Mouse (Mus musculus) heart, embryonic 16.5 days (tissue): ENCODE results near the gene Ppm1a. TPM values are rescaled to one million over a fixed set of nuclear protein-coding genes. Genes with fewer than 3 reads are reported as not detected.
"Not testable (repeated sequence)": the region's sequence is repeated elsewhere in the genome, so short reads cannot be mapped to it uniquely, and the experiment has no call there.

Source experiments
- ATAC-seq: fragments of 200-750 bp; cut with Nextera tagmentation; replicated peaks from 2 replicates; pipeline ENCODE4 v1.8.0; 2017; ENCODE audit warnings: moderate number of reproducible peaks; ENCODE audit not compliant: insufficient read depth, low FRiP score; ENCODE audit errors: extremely low read depth
- H3K27ac ChIP-seq: fragments of 300-500 bp; sonication (generic); 2 replicates; pipeline ENCODE4 v1.5.1; 2014; ENCODE audit warnings: mild to moderate bottlenecking, low read length, control low read depth, moderate library complexity
- H3K27me3 ChIP-seq: fragments of 300-500 bp; sonication (generic); 2 replicates; pipeline ENCODE4 v1.6.1; 2014; ENCODE audit warnings: low read length, mixed read lengths; ENCODE audit not compliant: control insufficient read depth, insufficient read depth
- H3K36me3 ChIP-seq: fragments of 300-500 bp; sonication (generic); 2 replicates; pipeline ENCODE4 v1.6.1; 2014; ENCODE audit not compliant: control insufficient read depth, insufficient read depth
- H3K4me1 ChIP-seq: fragments of 300-500 bp; sonication (generic); 2 replicates; pipeline ENCODE4 v1.6.1; 2014; ENCODE audit warnings: low read length, mixed read lengths; ENCODE audit not compliant: control insufficient read depth, insufficient read depth
- H3K4me2 ChIP-seq: fragments of 300-500 bp; sonication (generic); 2 replicates; pipeline ENCODE4 v1.6.1; 2014; ENCODE audit warnings: low read depth, mild to moderate bottlenecking, control low read depth, low read length
- H3K4me3 ChIP-seq: fragments of 300-500 bp; sonication (generic); 2 replicates; pipeline ENCODE4 v1.5.1; 2014; ENCODE audit warnings: mild to moderate bottlenecking, control low read depth, low read length
- H3K9ac ChIP-seq: fragments of 300-500 bp; sonication (generic); 2 replicates; pipeline ENCODE4 v1.6.1; 2014; ENCODE audit warnings: low read length, control low read depth
- H3K9me3 ChIP-seq: fragments of 300-500 bp; sonication (generic); replicated peaks from 2 replicates; pipeline ENCODE4 v1.6.1; 2016; ENCODE audit warnings: low read length; ENCODE audit not compliant: control insufficient read depth
- WGBS: fragments of 180-500 bp; shearing (Covaris S2); extraction: QIAGEN DNeasy Blood & Tissue Kit; methylation state at CpG from one replicate; pipeline ENCODE4 v1.1.7; 2014; 5-methylcytosine and 5-hydroxymethylcytosine counted together
- polyA plus RNA-seq: library from polyadenylated mRNA; unstranded; fragments of >200 nt; fragmentation: Nextera tagmentation; extraction: Ambion mirVana; gene quantifications from 2 replicates; pipeline ENCODE4 v1.2.1, GENCODE M21; 2015

Ppm1a gene
- polyA plus RNA-seq, 1 experiment from 2014 or later: 29.0 TPM

GRCm38 (mm10) chr12:72768230-72768629, 11.0 kb downstream of the Ppm1a start:
- Histone ChIP-seq H3K9me3 (no peaks in the 10 kb centered on the region), H3K27ac (0 out of 2 replicates have a peak overlapping the region, but pooled peaks have one; percentile 7), H3K4me3 (no peak overlapping the region), H3K27me3 (no peaks in the 10 kb centered on the region), H3K9ac (no peak overlapping the region), H3K4me1 (peaks cover 22% of the 10 kb centered on the region), H3K36me3 (peaks cover 3% of the 10 kb centered on the region; the same call in 1 of the 2 replicates), H3K4me2 (no peak overlapping the region)
- 75% methylated on average over 2 of the region's 2 CpGs for WGBS
- no peak for ATAC-seq

GRCm38 (mm10) chr12:72769546-72770230, 12.4 kb downstream of the Ppm1a start:
- no peak for ATAC-seq
- Histone ChIP-seq H3K9me3 (no peaks in the 10 kb centered on the region), H3K4me3 (no peak overlapping the region), H3K27me3 (no peaks in the 10 kb centered on the region), H3K4me2 (no peak overlapping the region), H3K4me1 (peaks cover 14% of the 10 kb centered on the region), H3K9ac (no peak overlapping the region), H3K27ac (no peak overlapping the region; the same call in 1 of the 2 replicates), H3K36me3 (peaks cover 3% of the 10 kb centered on the region; the same call in 1 of the 2 replicates)
- 70% methylated on average over 5 of the region's 5 CpGs for WGBS

GRCm38 (mm10) chr12:72771153-72771552, 13.9 kb downstream of the Ppm1a start:
- H3K4me1 ChIP-seq: peaks cover 14% of the 10 kb centered on the region
- H3K27me3 ChIP-seq: no peaks in the 10 kb centered on the region
- H3K4me2 ChIP-seq: no peak overlapping the region
- no peak overlapping the region for H3K4me3 ChIP-seq
- H3K9me3 ChIP-seq: no peaks in the 10 kb centered on the region
- no peak overlapping the region for H3K27ac ChIP-seq
- no peak for ATAC-seq
- WGBS: 97% methylated on average over 2 of the region's 2 CpGs
- no peak overlapping the region for H3K9ac ChIP-seq
- peaks cover 3% of the 10 kb centered on the region; the same call in 1 of the 2 replicates for H3K36me3 ChIP-seq

- no peak overlapping the region for H3K4me2 ChIP-seq
- WGBS: 88% methylated on average over 3 of the region's 3 CpGs
- ATAC-seq: no peak
Measured at GRCm38 (mm10) chr12:72771711-72772110, 14.5 kb downstream of the Ppm1a start.

GRCm38 (mm10) chr12:72773921-72774320, 16.7 kb downstream of the Ppm1a start:
- Histone ChIP-seq H3K4me3 (no peak overlapping the region), H3K36me3 (peaks cover 5% of the 10 kb centered on the region), H3K9ac (no peak overlapping the region), H3K4me1 (peaks cover 7% of the 10 kb centered on the region), H3K27ac (no peak overlapping the region), H3K27me3 (no peaks in the 10 kb centered on the region), H3K4me2 (no peak overlapping the region), H3K9me3 (no peaks in the 10 kb centered on the region)
- no peak for ATAC-seq
- WGBS: 70% methylated on average over 7 of the region's 7 CpGs

More at GRCm38 (mm10) chr12:72771711-72772110, 14.5 kb downstream of the Ppm1a start:
- H3K36me3 ChIP-seq: peaks cover 5% of the 10 kb centered on the region
- H3K9me3 ChIP-seq: no peaks in the 10 kb centered on the region
- H3K9ac ChIP-seq: no peak overlapping the region
- H3K4me1 ChIP-seq: peaks cover 14% of the 10 kb centered on the region
- H3K27me3 ChIP-seq: no peaks in the 10 kb centered on the region
- no peak overlapping the region for H3K4me3 ChIP-seq
- no peak overlapping the region for H3K27ac ChIP-seq

- WGBS: 72% methylated on average over 4 of the region's 4 CpGs
- Histone ChIP-seq H3K9me3 (no peaks in the 10 kb centered on the region), H3K4me2 (no peak overlapping the region), H3K4me1 (0 out of 2 replicates have a peak, but pooled peaks cover 3% of the 10 kb centered on the region), H3K4me3 (no peak overlapping the region), H3K36me3 (peaks cover 3% of the 10 kb centered on the region; the same call in 1 of the 2 replicates), H3K9ac (no peak overlapping the region), H3K27me3 (no peaks in the 10 kb centered on the region), H3K27ac (no peak overlapping the region)
- no peak for ATAC-seq
Measured at GRCm38 (mm10) chr12:72777244-72777643, 20.0 kb downstream of the Ppm1a start.

GRCm38 (mm10) chr12:72780136-72780535, 22.9 kb downstream of the Ppm1a start:
- H3K9me3 ChIP-seq: no peaks in the 10 kb centered on the region
- no peak overlapping the region for H3K4me3 ChIP-seq
- H3K27me3 ChIP-seq: no peaks in the 10 kb centered on the region
- H3K36me3 ChIP-seq: peaks cover 13% of the 10 kb centered on the region
- H3K27ac ChIP-seq: no peak overlapping the region
- no peak overlapping the region for H3K9ac ChIP-seq
- WGBS: 63% methylated on average over 5 of the region's 5 CpGs
- H3K4me2 ChIP-seq: no peak overlapping the region
- no peak for ATAC-seq
- 0 out of 2 replicates have a peak, but pooled peaks cover 3% of the 10 kb centered on the region for H3K4me1 ChIP-seq

GRCm38 (mm10) chr12:72782786-72783185, 25.5 kb downstream of the Ppm1a start:
- H3K27me3 ChIP-seq, H3K4me2 ChIP-seq, H3K9ac ChIP-seq, H3K4me3 ChIP-seq, H3K27ac ChIP-seq, H3K9me3 ChIP-seq, ATAC-seq, H3K4me1 ChIP-seq: not testable (repeated sequence)
- 83% methylated on average over 4 of the region's 4 CpGs for WGBS
- H3K36me3 ChIP-seq: peaks cover 14% of the 10 kb centered on the region

GRCm38 (mm10) chr12:72785183-72785930, 28.1 kb downstream of the Ppm1a start:
- Histone ChIP-seq H3K4me2 (no peak overlapping the region), H3K27ac (no peak overlapping the region), H3K4me1 (0 out of 2 replicates have a peak, but pooled peaks cover 3% of the 10 kb centered on the region), H3K36me3 (peaks cover 14% of the 10 kb centered on the region), H3K27me3 (no peaks in the 10 kb centered on the region), H3K4me3 (no peak overlapping the region), H3K9me3 (no peaks in the 10 kb centered on the region), H3K9ac (no peak overlapping the region)
- no peak for ATAC-seq
- WGBS: 79% methylated on average over 6 of the region's 6 CpGs
